Mouse (Mus musculus) R1 (cell line): ENCODE measurements around the gene Fcgr2b.
"Not testable (repeated sequence)": the region's sequence is repeated elsewhere in the genome, so short reads cannot be mapped to it uniquely, and the experiment has no call there.

Experiments used
- DNase-seq: peaks from one replicate; pipeline ENCODE4 v3.0.0-alpha.2; 2018; ENCODE audit warnings: low read depth, low spot score

The Fcgr2b gene

DNA sequence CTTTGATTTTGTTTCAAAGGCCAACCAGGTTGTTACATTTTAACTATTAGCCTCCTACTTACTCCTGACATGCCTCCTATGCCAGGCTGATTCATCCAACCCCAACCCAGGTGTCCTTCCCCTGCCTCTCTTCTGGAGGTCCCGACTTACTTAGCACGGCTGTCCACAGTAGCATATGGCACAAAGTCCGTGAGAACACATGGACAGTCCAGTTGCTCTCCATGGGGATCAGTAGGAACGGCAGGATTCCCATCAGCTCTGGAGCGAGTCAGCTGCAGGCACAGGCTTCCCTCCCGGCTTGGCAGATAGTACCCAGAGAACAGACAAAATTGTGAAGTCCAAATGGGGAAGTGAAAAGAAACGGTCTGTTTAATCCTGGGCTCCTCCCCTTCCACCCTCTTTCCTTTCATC, 591 bp downstream of the Fcgr2b start:
- no peak for DNase-seq

DNA sequence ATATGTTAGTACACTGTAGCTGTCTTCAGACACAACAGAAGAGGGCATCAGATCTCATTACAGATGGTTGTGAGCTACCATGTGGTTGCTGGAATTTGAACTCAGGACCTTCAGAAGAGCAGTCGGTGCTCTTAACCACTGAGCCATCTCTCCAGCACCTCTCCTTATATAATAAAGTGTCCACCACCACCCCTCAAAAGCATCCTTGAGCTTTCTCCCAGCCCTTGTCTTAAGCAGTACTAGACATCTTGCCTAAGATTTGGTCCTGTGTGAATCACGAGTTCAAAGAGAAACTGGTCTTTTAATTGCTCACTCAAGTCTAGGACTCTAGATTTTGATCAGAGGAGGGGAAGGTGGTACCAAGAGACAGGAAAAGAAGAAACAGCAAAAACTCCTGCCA, 997 bp downstream of the Fcgr2b start:
- DNase-seq = not testable (repeated sequence)

DNA sequence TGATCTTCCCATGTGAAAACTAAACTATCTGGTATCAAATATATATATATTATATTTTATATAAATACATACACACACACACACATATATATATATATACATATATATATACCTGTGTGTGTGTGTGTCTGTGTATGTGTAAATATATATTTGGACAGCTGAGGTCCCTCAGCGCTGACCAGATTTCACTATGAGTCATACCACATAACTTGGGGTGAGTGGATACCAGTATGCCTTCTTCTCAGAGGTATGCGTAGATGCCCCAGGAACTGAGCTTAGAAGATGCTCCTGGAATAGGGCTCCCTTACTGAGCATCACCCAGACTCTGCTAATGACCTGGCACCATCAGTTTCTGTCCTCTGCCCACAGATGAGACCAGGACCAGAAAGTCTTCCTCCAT, 1.6 kb downstream of the Fcgr2b start:
- no peak for DNase-seq

DNA sequence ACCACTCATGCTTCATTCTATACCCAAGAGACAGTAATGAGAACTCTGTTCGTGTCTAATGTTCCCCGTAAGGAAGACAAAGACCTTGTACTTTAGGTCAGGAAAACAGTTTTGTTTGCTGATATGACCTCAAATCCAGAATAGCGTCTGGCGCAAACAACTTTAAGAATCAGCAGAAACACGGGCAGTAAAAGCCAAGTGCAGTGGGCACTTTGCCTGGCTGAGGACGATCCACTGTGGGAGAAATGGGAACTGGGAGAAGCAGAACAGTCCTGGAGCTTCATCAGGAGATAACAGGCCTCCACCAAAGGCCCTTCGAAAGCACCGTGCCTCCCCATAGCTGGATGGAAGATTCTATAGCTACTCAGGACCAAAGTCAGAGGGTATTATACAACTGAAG, 2.2 kb downstream of the Fcgr2b start:
- no peak for DNase-seq

- no peak for DNase-seq
Observed at GRCm38 (mm10) chr1:170972936-170973335, 3.4 kb downstream of the Fcgr2b start.

GRCm38 (mm10) chr1:170972494-170972893, 3.9 kb downstream of the Fcgr2b start:
- DNase-seq = no peak

GRCm38 (mm10) chr1:170968576-170968975, 7.8 kb downstream of the Fcgr2b start:
- peak; percentile 58 for DNase-seq

- DNase-seq = peak; percentile 48
Observed at GRCm38 (mm10) chr1:170967581-170967980, 8.8 kb downstream of the Fcgr2b start.

- DNase-seq = peak; percentile 84
Observed at GRCm38 (mm10) chr1:170963087-170963486, 13.3 kb downstream of the Fcgr2b start.

DNA sequence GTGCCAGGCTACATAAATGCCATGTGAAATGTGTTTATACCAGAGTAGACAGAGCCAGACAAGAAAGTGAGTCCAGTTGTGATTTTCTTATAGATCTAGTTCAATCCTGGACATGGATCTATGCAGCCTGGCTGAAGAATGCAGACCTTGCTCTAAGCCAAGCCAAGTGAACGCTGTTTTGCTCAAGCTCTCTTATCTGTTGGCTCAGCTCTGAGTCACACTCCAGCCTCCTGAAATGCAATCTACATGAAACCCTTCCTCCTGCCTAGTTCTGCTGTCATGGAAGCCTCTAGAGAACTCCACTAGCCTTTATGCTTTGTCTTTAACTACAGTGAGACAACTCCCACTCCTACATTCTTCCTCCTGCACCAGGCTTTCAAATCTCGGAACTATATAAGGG, 14.0 kb downstream of the Fcgr2b start:
- DNase-seq = no peak

GRCm38 (mm10) chr1:170961101-170961500, 15.2 kb downstream of the Fcgr2b start:
- DNase-seq = no peak

- DNase-seq = peak; percentile 52
Observed at GRCm38 (mm10) chr1:170959791-170960190, 16.6 kb downstream of the Fcgr2b start.

DNA sequence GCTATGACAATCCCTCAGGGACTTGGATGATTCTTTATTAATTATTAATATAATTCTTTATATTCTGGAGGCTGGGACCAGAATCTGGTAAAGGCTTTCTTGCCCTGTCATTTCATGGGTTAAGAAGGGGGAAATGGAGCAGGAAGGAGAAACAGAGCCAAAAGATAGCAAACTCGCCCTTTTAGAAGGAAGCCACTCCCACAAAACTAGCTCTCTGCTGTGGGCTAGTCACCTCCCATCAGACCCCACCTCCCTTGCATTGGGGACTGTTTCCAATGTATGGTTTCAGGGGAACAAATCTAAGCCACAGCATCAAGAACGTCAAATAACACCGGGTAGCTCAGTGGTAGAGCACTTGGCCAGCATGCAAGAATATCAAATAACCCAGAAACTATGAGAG, 18.1 kb downstream of the Fcgr2b start:
- DNase-seq = no peak

DNA sequence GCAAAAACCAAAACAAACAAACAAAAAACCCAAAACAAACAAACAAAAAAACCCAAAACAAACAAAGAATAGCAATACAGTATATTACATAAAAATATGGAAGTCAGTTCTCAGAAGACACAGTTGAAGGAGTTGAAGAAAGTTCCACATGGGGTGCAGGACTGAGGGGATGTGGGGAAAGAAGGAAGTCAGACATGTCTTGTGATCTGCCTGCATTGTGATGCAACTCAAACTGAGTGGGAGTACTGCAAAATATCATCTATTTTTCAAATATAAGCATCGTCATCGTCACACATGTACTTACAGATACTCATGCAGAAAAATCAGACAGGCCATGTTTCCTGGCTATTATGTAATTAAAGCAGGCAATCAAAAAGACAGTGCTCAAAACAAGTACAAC, 23.2 kb downstream of the Fcgr2b start:
- DNase-seq = no peak

DNA sequence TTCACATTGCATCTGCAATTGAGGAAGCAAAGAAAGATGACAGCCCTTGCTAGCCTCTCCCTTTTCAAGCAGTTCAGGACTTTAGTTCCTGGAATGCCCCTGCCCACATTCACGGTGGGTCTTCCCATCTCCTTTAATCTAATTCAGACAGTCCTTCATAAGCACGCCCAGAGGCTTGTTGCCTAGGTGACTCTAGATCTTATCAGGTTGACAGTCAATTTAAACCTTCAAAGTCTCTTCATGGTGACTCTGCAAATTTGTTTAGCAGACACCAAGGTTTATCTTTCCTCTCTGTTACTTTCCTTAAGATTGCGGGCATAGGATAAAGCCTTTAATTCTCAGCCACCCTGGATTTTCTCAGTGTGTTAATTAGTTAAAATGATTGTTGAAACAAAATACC, 25.6 kb downstream of the Fcgr2b start:
- DNase-seq = peak; percentile 46

- not testable (repeated sequence) for DNase-seq
Observed at GRCm38 (mm10) chr1:170944908-170945307, 31.4 kb downstream of the Fcgr2b start.

DNA sequence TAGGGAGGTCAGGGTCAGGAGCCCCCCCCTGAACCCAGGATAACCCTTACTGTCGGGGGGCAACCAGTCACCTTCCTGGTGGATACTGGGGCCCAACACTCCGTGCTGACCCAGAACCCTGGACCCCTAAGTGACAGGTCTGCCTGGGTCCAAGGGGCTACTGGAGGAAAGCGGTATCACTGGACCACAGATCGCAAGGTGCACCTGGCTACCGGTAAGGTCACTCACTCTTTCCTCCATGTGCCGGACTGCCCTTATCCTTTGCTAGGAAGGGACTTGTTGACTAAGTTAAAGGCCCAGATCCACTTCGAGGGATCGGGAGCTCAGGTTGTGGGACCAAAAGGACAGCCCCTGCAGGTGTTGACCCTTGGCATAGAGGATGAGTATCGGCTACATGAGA, 32.2 kb downstream of the Fcgr2b start:
- DNase-seq = not testable (repeated sequence)

GRCm38 (mm10) chr1:170939255-170939654, 37.1 kb downstream of the Fcgr2b start:
- no peak for DNase-seq

DNA sequence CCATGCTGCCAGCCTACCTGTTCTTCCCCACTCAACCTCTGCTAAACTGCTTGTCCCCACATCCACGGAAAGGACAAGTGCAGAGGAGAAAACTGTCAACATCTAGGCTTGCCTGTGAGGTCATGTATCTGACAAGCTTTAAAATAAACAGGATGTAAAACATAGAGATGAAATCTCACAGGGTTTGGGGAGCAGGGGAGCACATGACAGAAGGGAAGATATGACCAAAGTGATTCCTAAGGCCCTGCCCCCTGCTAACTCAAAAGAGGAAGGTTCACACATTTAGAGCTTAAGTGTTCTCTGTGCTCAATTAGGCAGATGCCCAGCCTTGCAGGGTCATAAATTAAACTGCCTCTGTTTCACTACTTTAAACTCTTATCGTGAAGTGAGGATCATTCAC, 42.0 kb downstream of the Fcgr2b start:
- DNase-seq = no peak

- no peak for DNase-seq
Observed at GRCm38 (mm10) chr1:170933940-170934339, 42.4 kb downstream of the Fcgr2b start.

GRCm38 (mm10) chr1:170933386-170933920, 42.9 kb downstream of the Fcgr2b start:
- peak; percentile 51 for DNase-seq

DNA sequence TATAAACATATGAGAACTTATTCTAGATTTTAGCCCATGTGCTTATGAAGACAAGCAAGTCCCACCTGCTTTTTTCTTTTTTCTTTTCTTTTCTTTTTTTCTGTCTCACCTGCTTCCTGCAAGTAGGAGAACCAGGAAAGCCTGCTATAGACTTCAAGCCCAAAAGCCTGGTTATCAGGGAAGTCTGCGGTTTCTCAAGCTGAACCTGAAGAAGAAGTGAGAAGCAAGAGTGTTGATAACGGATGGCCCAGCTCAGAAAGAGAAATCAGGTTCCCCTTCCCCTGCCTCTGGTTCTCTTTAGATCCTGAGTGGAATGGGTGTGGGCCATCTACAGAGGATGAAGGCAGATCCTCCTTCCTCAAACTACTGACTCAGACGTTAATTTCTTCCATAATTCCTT, 44.3 kb downstream of the Fcgr2b start:
- no peak for DNase-seq

- DNase-seq = no peak
Observed at GRCm38 (mm10) chr1:170929245-170929644, 47.1 kb downstream of the Fcgr2b start.

DNA sequence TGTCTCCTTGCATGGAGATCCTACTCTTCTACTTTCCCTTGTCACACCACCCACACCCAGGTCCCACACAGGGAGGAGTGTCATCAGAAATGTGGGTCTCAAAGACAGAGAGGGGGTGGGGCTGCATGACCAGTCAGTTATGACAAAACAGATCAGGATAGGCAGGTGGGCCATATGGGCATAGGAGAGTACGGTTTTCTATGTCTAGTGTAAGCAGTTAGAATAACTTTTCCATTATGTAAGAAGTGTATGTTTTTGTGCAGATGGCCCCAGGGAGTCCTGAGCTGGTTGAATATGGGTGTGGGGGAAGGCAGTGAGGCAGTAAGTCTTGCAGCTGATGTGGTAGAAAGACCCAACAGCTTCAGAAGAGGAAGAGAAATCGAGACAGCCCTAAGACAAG, 47.9 kb downstream of the Fcgr2b start:
- DNase-seq = no peak
